Mouse (Mus musculus): ENCODE measurements at regions not wholly inside any gene's neighbourhood (a gene's known extent, or its start where the extent isn't known, plus 50 kb on each side); places are given as distances from the start of the nearest gene placed in this dataset.

- TF ChIP-seq CTCF (IDR thresholded peaks at IDR 0.05; ENCODE audit: control insufficient read depth, insufficient read depth, insufficient replicate concordance, low read depth, low read length) (no peak), POLR2A (IDR thresholded peaks at IDR 0.05; ENCODE audit: control insufficient read depth, low read depth, low read length) (no peak)
Observed at GRCm38 (mm10) chr2:137695885-137696284, 560.5 kb upstream of the Btbd3 start.
